Mouse (Mus musculus): ENCODE results near the gene Mboat7. TPM values are rescaled to one million over a fixed set of nuclear protein-coding genes. Genes with fewer than 3 reads are reported as not detected.
A peak's percentile ranks its signal among the peaks of the same experiment; 100 is the strongest.
"Not testable (repeated sequence)": the region's sequence is repeated elsewhere in the genome, so short reads cannot be mapped to it uniquely, and the experiment has no call there.

Gene Mboat7
- polyA plus RNA-seq (2012; ENCODE audit: insufficient read depth, insufficient read length, missing spikeins): 20.9 and 29.8 TPM in 2 replicates

- Histone ChIP-seq H3K4me3 (ENCODE audit: insufficient read depth, low read depth, low read length) (peak within 1 kb of the TSS; percentile 72), H3K27ac (replicated peaks; ENCODE audit: low read depth, low read length) (peak within 1 kb of the TSS; percentile 92), H3K4me1 (ENCODE audit: control insufficient read depth, insufficient read depth, insufficient read length, low read length) (no peaks in the 10 kb centered on the region)
Measured at GRCm38 (mm10) chr7:3692987-3693808, at the start of gene Mboat7. Gene Mboat7 (minus strand): TSS chr7:3693523.

GRCm38 (mm10) chr7:3732675-3733074 is 39.4 kb upstream of the Mboat7 start:
- H3K27ac ChIP-seq (replicated peaks; ENCODE audit: low read depth, low read length); H3K4me3 ChIP-seq (ENCODE audit: insufficient read depth, low read depth, low read length); H3K4me1 ChIP-seq (ENCODE audit: control insufficient read depth, insufficient read depth, insufficient read length, low read length): not testable (repeated sequence)

- not testable (repeated sequence) for H3K27ac ChIP-seq (replicated peaks; ENCODE audit: low read depth, low read length); H3K4me3 ChIP-seq (ENCODE audit: insufficient read depth, low read depth, low read length); H3K4me1 ChIP-seq (ENCODE audit: control insufficient read depth, insufficient read depth, insufficient read length, low read length)
Measured at GRCm38 (mm10) chr7:3725459-3725858, 32.1 kb upstream of the Mboat7 start.

- not testable (repeated sequence) for H3K27ac ChIP-seq (replicated peaks; ENCODE audit: low read depth, low read length); H3K4me1 ChIP-seq (ENCODE audit: control insufficient read depth, insufficient read depth, insufficient read length, low read length); H3K4me3 ChIP-seq (ENCODE audit: insufficient read depth, low read depth, low read length)
Measured at GRCm38 (mm10) chr7:3720268-3720667, 26.9 kb upstream of the Mboat7 start, which contains the start of gene Pirb. Gene Pirb (minus strand): TSS chr7:3720391.

- H3K4me3 ChIP-seq (ENCODE audit: insufficient read depth, low read depth, low read length): no peak overlapping the region
- H3K27ac ChIP-seq (replicated peaks; ENCODE audit: low read depth, low read length): no peak overlapping the region
- H3K4me1 ChIP-seq (ENCODE audit: control insufficient read depth, insufficient read depth, insufficient read length, low read length): peaks cover 2% of the 10 kb centered on the region; the same call in 1 of the 2 replicates
Measured at GRCm38 (mm10) chr7:3715249-3715648, 21.9 kb upstream of the Mboat7 start.

GRCm38 (mm10) chr7:3712264-3712942 is 19.1 kb upstream of the Mboat7 start:
- peak overlapping the region; percentile 78 for H3K27ac ChIP-seq (replicated peaks; ENCODE audit: low read depth, low read length)
- H3K4me1 ChIP-seq (ENCODE audit: control insufficient read depth, insufficient read depth, insufficient read length, low read length): peaks cover 2% of the 10 kb centered on the region; the same call in 1 of the 2 replicates
- H3K4me3 ChIP-seq (ENCODE audit: insufficient read depth, low read depth, low read length): no peak overlapping the region

GRCm38 (mm10) chr7:3709000-3709399 is 15.7 kb upstream of the Mboat7 start:
- Histone ChIP-seq H3K27ac (replicated peaks; ENCODE audit: low read depth, low read length) (0 out of 2 replicates have a peak overlapping the region, but pooled peaks have one; percentile 1), H3K4me1 (ENCODE audit: control insufficient read depth, insufficient read depth, insufficient read length, low read length) (peaks cover 2% of the 10 kb centered on the region), H3K4me3 (ENCODE audit: insufficient read depth, low read depth, low read length) (no peak overlapping the region)

GRCm38 (mm10) chr7:3708447-3708980 is 15.2 kb upstream of the Mboat7 start:
- not testable (repeated sequence) for H3K4me1 ChIP-seq (ENCODE audit: control insufficient read depth, insufficient read depth, insufficient read length, low read length); H3K4me3 ChIP-seq (ENCODE audit: insufficient read depth, low read depth, low read length); H3K27ac ChIP-seq (replicated peaks; ENCODE audit: low read depth, low read length)

GRCm38 (mm10) chr7:3707568-3708413 is 14.5 kb upstream of the Mboat7 start:
- Histone ChIP-seq H3K4me1 (ENCODE audit: control insufficient read depth, insufficient read depth, insufficient read length, low read length) (peaks cover 2% of the 10 kb centered on the region), H3K4me3 (ENCODE audit: insufficient read depth, low read depth, low read length) (no peak overlapping the region), H3K27ac (replicated peaks; ENCODE audit: low read depth, low read length) (no peak overlapping the region)

- 0 out of 2 replicates have a peak overlapping the region, but pooled peaks have one; percentile 17 for H3K27ac ChIP-seq (replicated peaks; ENCODE audit: low read depth, low read length)
Measured at GRCm38 (mm10) chr7:3707027-3707426, 13.7 kb upstream of the Mboat7 start.

GRCm38 (mm10) chr7:3706343-3706934 is 13.1 kb upstream of the Mboat7 start:
- H3K27ac ChIP-seq (replicated peaks; ENCODE audit: low read depth, low read length): peak overlapping the region; percentile 23; the same call in 1 of the 2 replicates

More at GRCm38 (mm10) chr7:3707027-3707426, 13.7 kb upstream of the Mboat7 start:
- H3K4me1 ChIP-seq (ENCODE audit: control insufficient read depth, insufficient read depth, insufficient read length, low read length): peaks cover under 1% of the 10 kb centered on the region
- H3K4me3 ChIP-seq (ENCODE audit: insufficient read depth, low read depth, low read length): no peak overlapping the region

GRCm38 (mm10) chr7:3705911-3706310 is 12.6 kb upstream of the Mboat7 start:
- H3K4me1 ChIP-seq (ENCODE audit: control insufficient read depth, insufficient read depth, insufficient read length, low read length): no peaks in the 10 kb centered on the region; the same call in none of the 2 replicates
- H3K4me3 ChIP-seq (ENCODE audit: insufficient read depth, low read depth, low read length): peak overlapping the region; percentile 51
- peak overlapping the region; percentile 23; the same call in 1 of the 2 replicates for H3K27ac ChIP-seq (replicated peaks; ENCODE audit: low read depth, low read length)

More at GRCm38 (mm10) chr7:3706343-3706934, 13.1 kb upstream of the Mboat7 start:
- Histone ChIP-seq H3K4me3 (ENCODE audit: insufficient read depth, low read depth, low read length) (peak overlapping the region; percentile 51), H3K4me1 (ENCODE audit: control insufficient read depth, insufficient read depth, insufficient read length, low read length) (no peaks in the 10 kb centered on the region; the same call in none of the 2 replicates)

- Histone ChIP-seq H3K4me3 (ENCODE audit: insufficient read depth, low read depth, low read length) (peak overlapping the region; percentile 51), H3K27ac (replicated peaks; ENCODE audit: low read depth, low read length) (peak overlapping the region; percentile 44; the same call in 1 of the 2 replicates)
- not testable (repeated sequence) for H3K4me1 ChIP-seq (ENCODE audit: control insufficient read depth, insufficient read depth, insufficient read length, low read length)
Measured at GRCm38 (mm10) chr7:3705461-3705860, 12.1 kb upstream of the Mboat7 start.

- Histone ChIP-seq H3K4me3 (ENCODE audit: insufficient read depth, low read depth, low read length) (peak overlapping the region; percentile 91), H3K4me1 (ENCODE audit: control insufficient read depth, insufficient read depth, insufficient read length, low read length) (no peaks in the 10 kb centered on the region; the same call in none of the 2 replicates), H3K27ac (replicated peaks; ENCODE audit: low read depth, low read length) (peak overlapping the region; percentile 95)
Measured at GRCm38 (mm10) chr7:3704475-3704874, 11.2 kb upstream of the Mboat7 start.
